Mouse (Mus musculus) midbrain, embryonic 16.5 days (tissue): ENCODE results near the gene Rfc2. TPM values are rescaled to one million over a fixed set of nuclear protein-coding genes. Genes with fewer than 3 reads are reported as not detected.
A peak's percentile ranks its signal among the peaks of the same experiment; 100 is the strongest.

Source experiments
- ATAC-seq: fragments of 200-750 bp; cut with Nextera tagmentation; 2 replicates; pipeline ENCODE4 v1.8.0; 2017; ENCODE audit warnings: moderate TSS enrichment
- H3K27ac ChIP-seq: fragments of 300-500 bp; sonication (generic); 2 replicates; pipeline ENCODE4 v1.5.1; 2014; ENCODE audit warnings: mild to moderate bottlenecking, low read length, mixed read lengths
- H3K27me3 ChIP-seq: fragments of 300-500 bp; sonication (generic); 2 replicates; pipeline ENCODE4 v1.6.1; 2014; ENCODE audit warnings: low read depth, low read length, mixed read lengths; ENCODE audit not compliant: control insufficient read depth, insufficient read depth
- H3K36me3 ChIP-seq: fragments of 300-500 bp; sonication (generic); 2 replicates; pipeline ENCODE4 v1.6.1; 2014; ENCODE audit warnings: mild to moderate bottlenecking, low read length, moderate library complexity, mixed read lengths; ENCODE audit not compliant: control insufficient read depth, insufficient read depth
- H3K4me1 ChIP-seq: fragments of 300-500 bp; sonication (generic); 2 replicates; pipeline ENCODE4 v1.6.1; 2014; ENCODE audit warnings: mild to moderate bottlenecking, low read length, mixed read lengths; ENCODE audit not compliant: control insufficient read depth, insufficient read depth
- H3K4me2 ChIP-seq: fragments of 300-500 bp; sonication (generic); 2 replicates; pipeline ENCODE4 v1.6.1; 2014; ENCODE audit warnings: mild to moderate bottlenecking, low read length, mixed read lengths
- H3K4me3 ChIP-seq: fragments of 300-500 bp; sonication (generic); 2 replicates; pipeline ENCODE4 v1.5.1; 2014; ENCODE audit warnings: low read depth, mild to moderate bottlenecking, low read length, moderate library complexity, mixed read lengths
- H3K9ac ChIP-seq: fragments of 300-500 bp; sonication (generic); 2 replicates; pipeline ENCODE4 v1.6.1; 2014; ENCODE audit warnings: low read depth, low read length, mixed read lengths
- H3K9me3 ChIP-seq: fragments of 300-500 bp; sonication (generic); replicated peaks from 2 replicates; pipeline ENCODE4 v1.6.1; 2014; ENCODE audit warnings: mild to moderate bottlenecking, low read length, mixed read lengths; ENCODE audit not compliant: control insufficient read depth, poor library complexity, severe bottlenecking
- WGBS: fragments of 180-500 bp; shearing (Covaris S2); extraction: QIAGEN DNeasy Blood & Tissue Kit; methylation state at CpG from one replicate; pipeline ENCODE4 v1.1.7; 2014; 5-methylcytosine and 5-hydroxymethylcytosine counted together
- polyA plus RNA-seq: library from polyadenylated mRNA; unstranded; fragments of >200 nt; fragmentation: Nextera tagmentation; extraction: Ambion mirVana; gene quantifications from 2 replicates; pipeline ENCODE4 v1.2.1, GENCODE M21; 2015

The Rfc2 gene
- 179 and 186 TPM in 2 replicates for polyA plus RNA-seq

GRCm38 (mm10) chr5:134581146-134581545, at the start of gene Rfc2:
TSS of gene Rfc2 (plus strand) at chr5:134581366.
- H3K9ac ChIP-seq = no peak within 1 kb of the TSS
- no peak within 1 kb of the TSS for H3K4me3 ChIP-seq
- peaks cover 11% of the 10 kb centered on the region for H3K4me1 ChIP-seq
- 89% methylated on average over 5 of the region's 5 CpGs for WGBS
- ATAC-seq = no peak
- H3K27me3 ChIP-seq = no peaks in the 10 kb centered on the region
- H3K27ac ChIP-seq = no peak within 1 kb of the TSS
- no peaks in the 10 kb centered on the region for H3K36me3 ChIP-seq
- H3K9me3 ChIP-seq = no peaks in the 10 kb centered on the region
- H3K4me2 ChIP-seq = no peak within 1 kb of the TSS

GRCm38 (mm10) chr5:134531585-134531984, 49.6 kb upstream of the Rfc2 start:
- Histone ChIP-seq H3K9me3 (no peaks in the 10 kb centered on the region), H3K36me3 (peaks cover 30% of the 10 kb centered on the region), H3K4me2 (no peak overlapping the region), H3K4me1 (peaks cover 14% of the 10 kb centered on the region), H3K27me3 (no peaks in the 10 kb centered on the region), H3K9ac (no peak overlapping the region), H3K27ac (peak overlapping the region; percentile 70), H3K4me3 (no peak overlapping the region)
- ATAC-seq = peak; percentile 40; the same call in 1 of the 2 replicates
- 76% methylated on average over 9 of the region's 9 CpGs for WGBS

- Histone ChIP-seq H3K27me3 (no peaks in the 10 kb centered on the region), H3K9ac (no peak overlapping the region), H3K4me1 (peaks cover 14% of the 10 kb centered on the region), H3K4me2 (no peak overlapping the region), H3K27ac (no peak overlapping the region), H3K9me3 (no peaks in the 10 kb centered on the region), H3K36me3 (peaks cover 32% of the 10 kb centered on the region), H3K4me3 (no peak overlapping the region)
- ATAC-seq = no peak
- WGBS = 96% methylated on average over 6 of the region's 6 CpGs
Observed at GRCm38 (mm10) chr5:134532417-134532816, 48.7 kb upstream of the Rfc2 start.

- H3K4me2 ChIP-seq = no peak overlapping the region
- no peaks in the 10 kb centered on the region for H3K9me3 ChIP-seq
- no peaks in the 10 kb centered on the region for H3K27me3 ChIP-seq
- no peak for ATAC-seq
- no peak overlapping the region for H3K27ac ChIP-seq
- no peak overlapping the region for H3K9ac ChIP-seq
- H3K36me3 ChIP-seq = peaks cover 37% of the 10 kb centered on the region
- no peak overlapping the region for H3K4me3 ChIP-seq
- 98% methylated on average over 6 of the region's 6 CpGs for WGBS
- peaks cover 13% of the 10 kb centered on the region for H3K4me1 ChIP-seq
Observed at GRCm38 (mm10) chr5:134536036-134536435, 45.1 kb upstream of the Rfc2 start.

GRCm38 (mm10) chr5:134539891-134540290, 41.3 kb upstream of the Rfc2 start:
- Histone ChIP-seq H3K4me3 (no peak overlapping the region), H3K27ac (peak overlapping the region; percentile 60), H3K4me1 (peaks cover 20% of the 10 kb centered on the region), H3K9me3 (no peaks in the 10 kb centered on the region), H3K36me3 (peaks cover 13% of the 10 kb centered on the region), H3K4me2 (no peak overlapping the region), H3K27me3 (no peaks in the 10 kb centered on the region), H3K9ac (no peak overlapping the region)
- ATAC-seq = peak; percentile 75
- WGBS = 14% methylated on average over 3 of the region's 3 CpGs

- H3K27ac ChIP-seq = no peak overlapping the region; the same call in 1 of the 2 replicates
- peaks cover 10% of the 10 kb centered on the region for H3K36me3 ChIP-seq
- H3K4me3 ChIP-seq = no peak overlapping the region
- no peak overlapping the region for H3K4me2 ChIP-seq
- no peak overlapping the region for H3K9ac ChIP-seq
- no peaks in the 10 kb centered on the region for H3K27me3 ChIP-seq
- H3K9me3 ChIP-seq = no peaks in the 10 kb centered on the region
- peaks cover 23% of the 10 kb centered on the region for H3K4me1 ChIP-seq
- ATAC-seq = no peak
- 90% methylated on average over 6 of the region's 6 CpGs for WGBS
Observed at GRCm38 (mm10) chr5:134540881-134541280, 40.3 kb upstream of the Rfc2 start.

GRCm38 (mm10) chr5:134541640-134542039, 39.5 kb upstream of the Rfc2 start:
- Histone ChIP-seq H3K27ac (no peak overlapping the region), H3K4me1 (peaks cover 29% of the 10 kb centered on the region), H3K27me3 (no peaks in the 10 kb centered on the region), H3K9ac (no peak overlapping the region), H3K4me3 (no peak overlapping the region), H3K36me3 (peaks cover 10% of the 10 kb centered on the region), H3K9me3 (no peaks in the 10 kb centered on the region), H3K4me2 (no peak overlapping the region)
- WGBS = 35% methylated on average over 7 of the region's 7 CpGs
- no peak for ATAC-seq

GRCm38 (mm10) chr5:134544516-134545241, 36.5 kb upstream of the Rfc2 start:
- Histone ChIP-seq H3K4me2 (no peak overlapping the region), H3K27me3 (no peaks in the 10 kb centered on the region), H3K4me3 (no peak overlapping the region), H3K36me3 (peaks cover 3% of the 10 kb centered on the region; the same call in 1 of the 2 replicates), H3K9me3 (no peaks in the 10 kb centered on the region), H3K4me1 (peaks cover 57% of the 10 kb centered on the region), H3K27ac (no peak overlapping the region), H3K9ac (no peak overlapping the region)
- no peak for ATAC-seq
- 66% methylated on average over 19 of the region's 19 CpGs for WGBS

- Histone ChIP-seq H3K9ac (no peak overlapping the region), H3K27ac (no peak overlapping the region), H3K4me2 (no peak overlapping the region), H3K9me3 (no peaks in the 10 kb centered on the region), H3K27me3 (no peaks in the 10 kb centered on the region), H3K4me1 (peaks cover 59% of the 10 kb centered on the region), H3K4me3 (no peak overlapping the region), H3K36me3 (peaks cover 3% of the 10 kb centered on the region; the same call in 1 of the 2 replicates)
- ATAC-seq = no peak
- 65% methylated on average over 3 of the region's 3 CpGs for WGBS
Observed at GRCm38 (mm10) chr5:134545242-134545629, 35.9 kb upstream of the Rfc2 start.
